Mouse (Mus musculus) ES-Bruce4 (cell line): Measurements from ENCODE around the gene Unc5c.

ENCODE experiments used
- CTCF ChIP-seq: IDR thresholded peaks from one replicate; pipeline ENCODE4 v1.8.1; 2011; ENCODE audit warnings: low read depth, low read length
- EP300 ChIP-seq: IDR thresholded peaks from 2 replicates; pipeline ENCODE4 v1.6.1; 2011; ENCODE audit warnings: low read depth, low read length; ENCODE audit not compliant: insufficient read depth
- POLR2A ChIP-seq: IDR thresholded peaks from one replicate; pipeline ENCODE4 v1.8.1; 2011; ENCODE audit warnings: low read length; ENCODE audit not compliant: insufficient read depth

DNA sequence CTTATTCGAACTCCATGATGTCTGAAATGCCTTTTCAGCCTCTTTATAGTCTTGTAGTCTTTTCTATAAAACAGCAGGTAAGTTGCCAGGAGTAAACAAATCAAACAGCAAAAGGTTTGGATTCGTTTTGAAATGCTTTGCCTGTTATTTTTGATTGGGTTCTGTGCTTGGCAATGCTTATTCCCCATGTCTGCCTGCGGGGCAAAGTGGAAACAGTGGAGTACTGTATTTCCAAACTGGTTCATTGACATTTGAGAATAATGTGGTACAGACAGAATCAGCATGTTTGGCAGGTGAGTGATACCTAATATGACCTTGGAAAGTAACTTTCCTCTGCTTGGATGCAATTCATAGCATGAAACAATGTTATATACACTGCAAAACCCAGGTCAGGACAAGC lies 292.2 kb downstream of the Unc5c start:
- TF ChIP-seq CTCF, result no peak
- TF ChIP-seq EP300, result no peak
- TF ChIP-seq POLR2A, result no peak
